Mouse (Mus musculus) natural killer cell, adult 2 months (primary cell): ENCODE results near the gene Rbm20.

Experiments
- DNase-seq, 2 experiments: peaks; one replicate each; pipeline ENCODE4 v3.0.0; 2022; ENCODE audit warnings: low spot score in 2 of 2

The Rbm20 gene

GRCm38 (mm10) chr19:53850166-53850922 lies 173.2 kb downstream of the Rbm20 start:
- no peak for DNase-seq

DNA sequence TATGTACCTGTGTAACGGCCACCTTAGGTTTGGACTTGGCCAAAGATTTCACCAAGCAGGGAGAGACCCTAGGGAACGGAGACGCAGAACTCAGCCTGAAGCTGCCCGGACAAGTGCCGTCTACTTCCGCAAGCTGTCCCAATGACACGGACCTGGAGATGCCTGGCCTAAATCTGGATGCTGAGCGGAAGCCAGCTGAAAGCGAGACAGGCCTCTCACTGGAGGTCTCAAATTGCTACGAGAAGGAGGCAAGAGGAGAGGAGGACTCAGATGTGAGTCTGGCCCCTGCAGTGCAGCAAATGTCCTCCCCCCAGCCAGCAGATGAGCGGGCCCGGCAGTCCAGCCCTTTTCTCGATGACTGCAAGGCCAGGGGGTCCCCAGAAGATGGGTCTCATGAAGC lies 174.2 kb downstream of the Rbm20 start:
- DNase-seq, result no peak

DNA sequence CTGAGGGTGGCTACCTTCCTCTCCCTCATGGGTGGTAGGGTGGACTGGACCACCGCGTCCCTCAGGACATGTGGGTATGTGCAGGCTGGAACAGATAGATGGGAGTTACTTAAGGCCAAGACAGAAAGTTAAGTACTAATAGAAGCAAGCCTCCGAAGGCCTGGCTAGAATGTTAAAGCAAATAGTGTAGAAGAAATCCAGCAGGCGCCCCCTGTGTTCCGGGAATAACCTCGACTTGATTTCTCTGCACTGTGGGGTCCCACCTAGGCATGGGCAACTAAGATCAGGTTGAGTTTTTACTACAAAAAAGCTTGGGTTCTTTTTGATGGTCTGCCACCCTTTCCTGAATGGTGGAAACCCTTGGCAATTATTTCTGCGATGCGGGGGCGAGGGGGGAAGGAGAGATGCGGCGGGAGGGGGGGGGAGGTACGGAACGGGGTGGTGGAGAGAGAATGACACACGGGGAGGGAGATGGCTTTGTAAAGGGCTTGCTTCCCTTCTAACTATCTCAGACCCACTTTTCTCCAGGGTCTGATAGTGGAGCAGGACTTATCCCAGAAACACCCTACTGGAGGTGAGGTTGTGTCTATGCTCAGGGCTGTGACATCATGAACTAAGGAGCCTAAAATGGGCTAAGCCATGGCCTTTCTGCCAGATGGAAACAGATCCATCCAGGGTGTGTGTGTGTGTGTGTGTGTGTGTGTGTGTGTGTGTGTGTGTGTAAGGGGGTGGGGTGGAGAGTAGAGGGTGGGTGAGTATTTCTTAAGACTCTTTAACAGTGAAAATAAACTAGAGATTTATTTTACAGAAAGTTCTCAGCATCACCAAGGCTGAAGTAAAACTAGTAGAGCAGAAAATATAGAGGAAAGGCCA lies 175.0 kb downstream of the Rbm20 start:
- DNase-seq, result no peak

DNA sequence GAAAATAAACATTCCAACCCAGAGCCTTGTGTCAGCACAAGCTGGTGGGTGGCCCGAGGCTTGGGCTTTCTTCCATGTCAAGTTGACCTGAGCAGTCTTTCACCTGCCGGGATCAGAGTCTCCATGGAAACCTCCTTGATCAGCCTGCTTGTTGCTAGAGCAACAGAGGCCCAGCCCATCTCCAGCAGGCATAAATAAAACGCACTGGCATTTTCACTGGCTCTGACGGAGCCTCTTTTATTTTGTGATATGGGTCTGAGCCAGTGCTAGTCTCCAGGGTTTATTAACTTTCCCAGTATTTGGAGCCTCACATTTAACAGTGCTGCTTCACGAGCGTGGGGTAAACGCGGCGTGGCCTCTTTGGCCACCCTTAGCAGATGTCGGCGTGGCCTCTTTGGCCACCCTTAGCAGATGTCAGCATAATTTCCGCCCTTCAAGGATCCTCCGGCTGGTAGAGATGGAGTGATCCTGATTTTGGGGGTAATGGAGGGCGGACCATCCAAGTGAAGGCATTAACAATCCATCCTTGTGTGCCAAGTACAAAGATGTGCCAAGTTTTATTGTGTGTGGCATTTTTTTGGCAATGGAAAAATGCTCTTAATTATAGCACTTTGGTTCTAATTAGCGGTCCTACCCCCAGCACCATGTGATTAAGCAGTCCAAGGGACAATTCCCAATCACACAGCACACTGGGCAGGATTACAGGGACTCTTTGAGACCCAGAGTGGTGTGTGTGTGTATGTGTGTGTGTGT lies 175.8 kb downstream of the Rbm20 start:
- DNase-seq, result no peak

DNA sequence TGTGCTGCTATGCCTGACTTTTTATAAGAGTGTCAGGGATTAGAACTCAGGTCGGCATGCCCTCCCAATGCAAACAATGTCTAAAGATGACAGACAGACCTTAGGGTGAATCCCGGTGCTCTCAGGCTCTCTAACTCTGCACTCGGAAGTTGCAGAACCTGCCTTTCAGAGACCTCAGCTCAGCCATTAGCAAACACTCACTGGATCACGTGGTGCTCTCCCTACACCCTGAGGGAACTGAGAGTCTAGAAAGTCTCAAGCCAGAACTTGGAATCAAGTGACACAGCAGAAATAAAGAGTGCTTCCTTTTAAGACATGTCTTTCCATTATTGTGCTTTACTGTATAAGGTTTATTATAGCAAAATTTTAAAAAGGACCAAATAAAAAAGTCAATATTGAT lies 177.9 kb downstream of the Rbm20 start:
- DNase-seq, result no peak

DNA sequence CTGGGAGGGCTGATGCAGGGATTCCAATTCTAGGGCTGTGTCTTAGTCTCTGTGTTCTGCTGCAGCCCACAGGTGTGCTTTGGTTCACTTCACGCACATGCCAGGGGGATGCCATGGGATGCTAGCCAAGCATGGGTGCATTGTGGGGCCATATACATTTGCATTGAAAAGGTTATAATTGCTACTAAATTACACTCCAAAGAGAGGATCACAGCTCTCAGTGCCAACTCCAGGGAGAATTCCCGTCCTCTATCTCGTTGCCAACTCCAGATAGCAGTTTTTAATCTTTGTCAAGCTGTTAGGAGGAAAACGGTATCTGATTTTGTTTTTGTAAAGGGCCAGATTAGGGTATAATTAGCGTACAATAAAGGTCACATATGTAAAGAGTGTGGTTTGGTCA lies 178.7 kb downstream of the Rbm20 start:
- DNase-seq, result no peak

DNA sequence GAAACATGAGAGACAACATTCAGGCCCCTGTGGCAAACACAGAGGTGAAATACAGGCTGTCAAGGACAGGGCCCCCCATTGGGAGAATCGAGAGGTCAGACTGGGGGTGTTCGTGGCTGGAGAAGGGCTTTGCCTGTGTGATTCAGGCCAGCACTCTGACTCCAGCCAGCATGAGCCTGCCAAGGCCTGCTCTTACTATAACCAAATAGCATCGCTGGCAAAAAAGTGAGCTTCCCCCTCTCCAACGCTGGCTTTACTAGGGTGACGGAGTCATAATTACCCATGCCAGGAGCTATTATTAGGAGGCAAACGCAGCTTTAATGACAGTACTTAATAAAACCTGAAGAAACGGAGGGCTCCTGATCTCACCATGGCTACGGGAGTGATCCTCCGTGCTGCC lies 179.7 kb downstream of the Rbm20 start:
- no peak for DNase-seq

DNA sequence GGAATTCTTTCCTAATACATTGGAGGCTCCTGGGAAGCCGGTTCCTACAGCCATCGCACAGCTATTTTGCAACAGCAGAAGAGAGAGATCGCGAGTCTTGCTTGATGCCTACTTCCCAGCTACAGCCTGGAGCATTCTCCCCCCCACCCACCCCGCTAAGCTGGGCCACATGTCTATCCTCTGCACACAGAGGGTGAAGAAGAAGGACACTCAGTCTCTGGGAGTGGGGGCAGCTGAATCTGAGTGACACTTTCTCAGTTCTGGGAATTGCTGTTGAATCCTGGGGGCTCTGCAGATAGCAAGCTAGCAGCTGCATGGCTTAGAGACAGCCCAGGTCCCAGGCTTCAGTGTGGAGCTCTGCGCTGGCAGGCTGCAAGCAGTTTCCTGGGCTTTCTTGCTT lies 180.9 kb downstream of the Rbm20 start:
- DNase-seq, result no peak

DNA sequence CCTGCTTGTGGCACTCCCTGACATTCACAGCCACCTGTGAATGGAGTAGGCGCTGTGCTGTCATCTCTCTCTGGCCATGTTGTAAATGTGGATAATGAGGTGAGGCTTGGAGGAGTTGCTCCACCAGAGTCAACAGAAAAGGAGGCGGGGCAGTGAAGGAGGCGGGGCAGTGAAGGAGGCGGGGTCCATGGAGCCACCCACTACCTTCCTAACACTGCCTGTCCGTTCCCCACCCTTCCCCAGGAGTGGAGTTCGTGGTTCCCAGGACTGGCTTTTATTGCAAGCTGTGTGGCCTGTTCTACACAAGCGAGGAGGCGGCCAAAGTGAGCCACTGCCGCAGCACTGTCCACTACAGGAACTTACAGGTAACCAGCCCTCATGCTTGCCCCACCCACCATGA lies 182.0 kb downstream of the Rbm20 start:
- DNase-seq, result no peak

DNA sequence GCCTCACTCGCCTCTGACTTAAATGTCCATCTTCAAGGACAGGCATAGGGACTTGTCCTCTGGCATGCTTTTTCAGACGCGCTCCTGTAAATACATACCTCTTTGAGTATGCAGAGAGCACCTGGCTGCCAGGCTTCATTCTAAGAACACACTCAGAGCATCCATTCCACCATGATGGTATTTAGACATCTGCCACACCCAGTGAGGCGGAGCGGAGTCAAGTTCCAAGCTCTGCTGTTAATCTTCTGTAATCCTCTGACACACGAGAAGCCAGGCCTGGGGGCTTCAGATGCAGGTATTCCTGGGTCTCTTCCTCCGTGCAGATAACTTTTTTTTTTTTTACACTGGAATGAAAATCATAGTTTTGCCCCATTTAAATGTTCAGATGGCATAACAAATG lies 182.5 kb downstream of the Rbm20 start:
- DNase-seq, result no peak

DNA sequence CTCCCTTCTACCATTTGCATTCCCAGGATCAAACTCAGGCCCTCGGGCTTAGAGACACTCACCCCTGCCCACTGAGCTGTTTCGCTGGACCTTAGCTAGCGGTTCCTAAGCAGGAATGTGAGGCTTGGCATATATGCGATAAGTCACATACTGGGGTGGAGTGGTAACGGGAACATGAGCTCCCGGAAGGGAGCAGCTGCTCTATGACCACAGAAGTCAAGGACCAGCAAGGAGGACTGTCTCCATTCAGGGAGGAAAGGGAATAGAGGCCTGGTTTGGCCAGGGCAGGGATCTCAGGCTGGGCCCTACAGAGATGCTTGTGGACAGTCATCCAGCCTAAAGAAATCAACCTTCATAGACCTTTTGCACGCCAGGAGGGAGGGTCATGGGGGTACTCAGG lies 184.2 kb downstream of the Rbm20 start:
- no peak for DNase-seq

DNA sequence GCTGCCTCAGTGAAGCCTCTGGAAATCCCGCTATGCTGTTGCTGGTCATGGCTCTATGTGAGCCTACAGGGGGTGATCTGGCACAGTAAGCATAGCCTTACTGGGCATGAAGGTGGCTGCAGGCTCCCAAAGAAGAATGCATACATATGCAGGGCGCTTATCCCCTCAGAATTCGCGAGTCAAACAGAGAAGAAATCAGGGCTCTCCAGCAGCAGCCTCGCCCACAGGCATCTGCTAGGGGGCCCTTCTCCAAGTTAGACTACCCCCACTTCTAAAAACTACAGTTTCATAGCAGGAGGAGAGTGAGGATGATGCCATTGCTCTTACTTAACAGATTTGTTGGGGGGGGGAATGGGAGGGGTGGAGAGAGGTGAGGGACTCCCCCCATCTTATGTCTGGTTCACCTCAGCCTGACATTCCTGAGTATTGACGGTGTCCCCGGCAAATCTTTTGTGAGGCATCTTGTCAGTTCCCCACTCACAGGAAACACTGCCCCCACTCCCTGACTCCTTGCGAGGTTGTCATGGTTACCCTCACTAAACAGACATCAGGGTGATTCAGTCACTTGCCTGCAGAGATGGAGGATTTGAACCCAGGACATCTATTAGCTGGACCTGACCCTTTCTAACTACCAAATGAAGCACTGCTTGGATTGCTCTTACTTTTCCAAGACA lies 185.6 kb downstream of the Rbm20 start:
- no peak for DNase-seq

GRCm38 (mm10) chr19:53867238-53867637 lies 190.1 kb downstream of the Rbm20 start:
- no peak for DNase-seq

GRCm38 (mm10) chr19:53868125-53868524 lies 191.0 kb downstream of the Rbm20 start:
- no peak for DNase-seq

DNA sequence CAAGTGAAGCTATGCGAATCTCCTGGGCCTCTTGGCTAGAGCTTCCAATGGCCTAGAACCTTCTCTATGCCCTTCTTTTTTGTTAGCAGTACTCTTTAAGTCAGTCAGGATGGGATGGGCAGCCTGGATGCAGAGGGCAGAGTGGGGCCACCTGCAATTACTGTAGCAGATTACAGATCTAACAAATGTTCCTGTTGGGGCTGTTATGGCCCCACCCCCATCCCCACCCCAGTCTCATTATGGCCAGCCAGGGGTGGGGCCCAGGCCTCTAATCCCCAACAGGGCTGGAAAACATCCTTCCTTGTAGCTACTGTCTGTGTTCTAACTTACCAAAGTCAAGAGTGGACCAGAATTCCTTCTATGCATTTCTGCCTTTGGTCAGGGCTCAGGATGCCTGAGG lies 191.7 kb downstream of the Rbm20 start:
- DNase-seq, result no peak

GRCm38 (mm10) chr19:53869427-53870385 lies 192.6 kb downstream of the Rbm20 start:
- DNase-seq, result peak in 1 of 2 experiments; percentile 65

DNA sequence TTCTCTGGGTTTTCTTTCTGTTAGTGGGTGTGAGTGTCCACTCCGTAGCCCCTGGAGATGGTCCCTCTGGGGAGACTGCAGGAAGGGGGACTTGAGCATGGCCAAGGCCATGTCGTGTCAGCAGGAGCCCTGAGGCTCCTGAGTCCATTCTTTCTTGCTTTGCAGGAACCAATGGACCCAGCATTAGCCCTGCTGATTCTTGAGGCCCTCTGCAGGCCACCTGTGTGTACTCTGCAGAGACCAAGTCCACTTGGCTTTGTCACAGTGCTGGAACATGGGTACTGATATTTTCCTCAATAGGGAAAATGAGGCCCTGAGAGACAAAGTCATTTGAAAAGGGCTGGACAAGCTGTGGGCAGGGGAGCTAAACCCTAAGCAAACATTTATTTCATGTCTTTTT lies 193.5 kb downstream of the Rbm20 start:
- DNase-seq, result no peak

DNA sequence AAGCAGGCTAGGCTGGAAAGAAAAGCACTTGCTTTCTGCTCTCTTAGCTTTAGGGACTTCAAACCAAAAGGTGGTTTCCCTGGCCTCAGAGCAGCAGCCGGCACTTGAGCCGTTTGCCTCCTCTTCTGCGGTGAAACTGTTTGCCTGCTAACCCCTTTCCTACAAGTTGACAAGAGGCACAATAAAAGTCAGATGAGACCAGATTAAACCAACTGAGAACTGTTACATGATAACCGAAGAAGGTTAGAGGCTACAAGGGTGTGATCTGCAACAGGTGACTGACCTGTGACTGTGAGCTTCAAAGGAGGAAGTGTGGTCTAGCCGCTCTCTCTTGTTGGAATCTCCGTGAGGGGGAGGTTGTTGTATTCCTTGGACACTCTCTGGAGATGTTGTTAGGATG lies 194.4 kb downstream of the Rbm20 start:
- peak in 1 of 2 experiments; percentile 29 for DNase-seq

DNA sequence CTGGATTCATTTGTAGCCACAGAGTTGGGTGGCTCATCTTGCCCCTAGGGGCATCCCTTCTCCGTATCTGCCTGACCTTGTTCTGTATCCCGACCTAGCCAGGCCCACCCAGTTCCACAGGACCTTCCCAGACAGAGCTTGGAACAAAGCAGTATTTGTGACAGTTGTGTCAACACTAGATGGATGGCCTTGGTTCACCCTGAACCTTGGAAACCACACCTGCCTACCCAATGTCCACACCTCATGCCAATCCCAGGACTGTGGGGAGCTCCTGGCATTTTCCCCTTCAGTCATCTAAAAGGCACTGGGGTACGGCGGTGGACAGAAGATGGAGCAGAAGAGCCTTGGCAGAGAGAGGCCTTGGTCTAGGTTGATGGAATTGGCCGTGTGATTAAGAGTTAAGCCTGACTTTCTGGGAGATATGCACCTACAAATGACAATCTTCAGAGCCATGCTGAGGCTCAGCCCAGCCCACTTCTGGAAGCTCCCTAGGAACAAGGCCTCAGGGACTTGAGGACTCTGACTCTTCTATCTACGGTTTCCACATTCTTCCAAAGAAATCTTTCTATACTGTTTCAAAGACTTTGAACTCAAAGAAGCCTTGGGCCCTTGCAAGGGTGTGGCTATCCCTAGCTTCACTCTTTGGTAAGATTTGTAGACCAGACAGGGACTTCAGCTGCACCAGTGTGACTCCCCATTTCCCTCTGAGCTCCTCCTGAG lies 196.0 kb downstream of the Rbm20 start:
- no peak for DNase-seq

- no peak for DNase-seq
Measured at GRCm38 (mm10) chr19:53875246-53875645, 198.1 kb downstream of the Rbm20 start.
